Mouse (Mus musculus) telencephalon, adult 2 months (tissue): ENCODE measurements around the gene Sprr2j-ps.

Experiments used
- DNase-seq: peaks from one replicate; pipeline ENCODE4 v3.0.0-alpha.2; 2011; ENCODE audit warnings: low read depth, low spot score

Gene Sprr2j-ps

DNA sequence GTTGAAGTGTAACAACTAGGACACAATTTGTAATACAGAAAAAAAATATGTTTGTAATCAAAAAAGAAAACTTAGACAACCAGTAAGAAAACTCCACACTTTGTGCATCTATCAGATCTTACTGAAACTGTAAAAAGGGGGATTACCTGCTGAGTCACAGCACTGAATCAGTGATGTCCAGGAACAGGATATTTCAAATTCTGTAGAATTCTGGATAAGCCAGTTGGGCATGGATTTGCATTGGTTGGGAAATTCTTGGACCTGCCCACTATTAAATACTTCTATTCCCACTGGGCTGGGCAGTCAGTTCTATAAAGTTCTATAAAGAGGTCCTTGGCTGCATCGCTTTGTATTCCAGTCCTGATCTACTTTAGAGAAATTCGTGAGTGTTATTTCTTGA is at the start of gene Sprr2j-ps:
Gene Sprr2j-ps, plus strand, starts transcription at position 301 of the 400 bp plus-strand sequence.
- DNase-seq, result no peak

DNA sequence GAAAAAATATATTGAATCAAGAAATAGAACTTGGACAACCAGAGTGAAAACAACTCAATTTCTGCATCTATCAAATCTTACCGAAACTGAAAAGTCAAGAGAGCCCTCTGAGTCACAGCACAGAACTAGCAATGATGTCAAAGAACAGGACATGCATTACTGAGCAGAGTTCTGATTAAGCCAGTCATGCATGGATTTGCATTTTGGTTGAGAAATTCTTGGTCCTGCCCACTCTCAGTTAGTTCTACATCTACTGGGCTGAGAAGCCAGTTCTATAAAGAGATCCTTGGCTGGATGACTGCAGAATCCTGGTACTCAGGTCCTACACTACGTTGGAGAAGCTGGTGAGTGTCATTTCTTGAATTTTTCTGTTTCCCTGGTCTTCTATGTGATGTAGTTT is 44.3 kb upstream of the Sprr2j-ps start:
- no peak for DNase-seq

- no peak for DNase-seq
Observed at GRCm38 (mm10) chr3:92385385-92385784, 32.5 kb upstream of the Sprr2j-ps start, which contains the start of gene Sprr2h. Gene Sprr2h, plus strand, starts transcription at chr3:92385685.

DNA sequence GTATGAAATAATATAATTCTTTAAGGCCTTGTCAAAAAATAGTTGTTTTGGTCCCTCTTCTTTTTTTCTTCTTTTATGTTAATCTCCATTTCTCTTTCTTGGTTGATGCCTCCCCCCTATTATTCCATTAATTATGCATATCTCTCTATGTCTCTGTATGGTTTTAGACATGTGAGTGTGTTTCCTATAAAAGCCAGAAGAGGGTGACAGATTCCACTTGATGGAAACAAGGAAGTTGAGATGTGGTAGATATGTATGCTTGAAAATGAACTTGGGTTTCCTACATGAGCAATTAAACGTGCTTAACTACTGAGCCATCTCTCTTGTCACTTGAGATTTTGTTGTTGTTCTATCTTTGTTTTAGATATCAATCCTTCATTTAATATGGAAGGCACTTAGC is 23.6 kb upstream of the Sprr2j-ps start:
- no peak for DNase-seq

DNA sequence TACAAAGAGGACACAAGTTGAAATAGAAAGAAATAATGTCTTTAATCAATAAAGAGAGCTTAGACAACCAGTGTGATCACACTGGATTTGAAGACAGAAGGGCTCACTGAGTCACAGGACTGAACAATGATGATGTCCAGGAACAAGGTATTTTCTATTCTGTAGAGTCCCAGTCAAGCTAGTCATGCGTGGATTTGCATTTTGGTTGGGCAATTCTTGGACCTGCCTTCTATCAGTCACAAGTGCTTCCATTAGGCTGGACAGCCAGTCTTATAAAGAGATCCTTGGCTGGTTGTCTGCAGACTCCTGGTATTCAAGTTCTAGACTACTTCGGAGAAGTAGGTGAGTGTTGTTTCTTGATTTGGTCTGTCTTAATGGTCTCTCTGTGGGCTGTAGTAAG is 10.2 kb upstream of the Sprr2j-ps start, which contains the start of gene Sprr2i:
Gene Sprr2i, plus strand, starts transcription at position 301 of the 400 bp plus-strand sequence.
- DNase-seq, result no peak

- no peak for DNase-seq
Observed at GRCm38 (mm10) chr3:92429323-92429722, 11.4 kb downstream of the Sprr2j-ps start, which contains the start of gene Gm9774. Gene Gm9774, minus strand, starts transcription at chr3:92429423.

GRCm38 (mm10) chr3:92432282-92432681 is 14.4 kb downstream of the Sprr2j-ps start, which contains the start of gene Sprr2k:
Gene Sprr2k, plus strand, starts transcription at chr3:92432582.
- no peak for DNase-seq

GRCm38 (mm10) chr3:92438689-92439088 is 20.8 kb downstream of the Sprr2j-ps start, which contains the start of gene Sprr1b:
Gene Sprr1b, minus strand, starts transcription at chr3:92438789.
- no peak for DNase-seq

DNA sequence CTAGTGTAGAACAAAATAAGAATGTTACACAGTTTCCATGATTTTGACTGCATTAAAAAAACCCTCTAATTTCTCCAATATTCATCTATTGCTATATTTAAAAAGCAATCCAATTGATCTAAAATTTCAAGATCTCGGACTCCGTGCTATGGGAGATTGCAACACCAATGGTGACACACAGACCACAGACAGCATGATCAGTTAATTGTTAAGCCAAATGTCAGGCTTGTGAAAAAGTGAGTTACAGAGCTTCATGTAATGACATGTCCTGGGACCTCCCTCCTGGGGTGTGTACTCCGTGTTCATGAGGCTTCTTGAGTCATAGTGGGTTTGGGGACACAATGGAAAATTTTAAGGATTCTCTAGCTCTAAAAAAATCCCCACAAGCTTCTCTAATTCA is 22.3 kb downstream of the Sprr2j-ps start:
- DNase-seq, result no peak

GRCm38 (mm10) chr3:92455151-92455550 is 37.3 kb downstream of the Sprr2j-ps start:
- DNase-seq, result no peak

DNA sequence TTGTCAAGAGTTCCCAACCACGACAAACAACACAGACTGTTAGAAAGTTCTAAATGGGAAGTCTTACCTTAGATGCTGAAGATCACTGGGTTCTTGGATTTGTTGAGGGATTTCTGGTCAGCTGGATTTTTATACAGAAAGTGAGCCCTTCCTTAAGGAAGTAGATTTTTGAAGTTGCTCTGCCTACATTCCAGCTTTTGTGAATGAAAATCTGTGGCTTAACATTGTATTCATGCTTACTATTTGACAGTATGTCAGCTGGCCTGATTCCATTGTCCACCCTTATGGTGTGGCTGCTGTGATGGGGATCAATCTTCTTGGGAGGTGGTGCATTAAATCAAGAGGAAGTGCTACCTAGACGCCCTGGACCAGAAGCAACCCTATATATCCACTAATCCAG is 40.7 kb downstream of the Sprr2j-ps start, which contains the start of gene Sprr3:
Gene Sprr3, minus strand, starts transcription at position 101 of the 400 bp plus-strand sequence.
- DNase-seq, result no peak

- no peak for DNase-seq
Observed at GRCm38 (mm10) chr3:92466576-92466975, 48.7 kb downstream of the Sprr2j-ps start.

- no peak for DNase-seq
Observed at GRCm38 (mm10) chr3:92467424-92467823, 49.5 kb downstream of the Sprr2j-ps start.
